Mouse (Mus musculus): ENCODE results near the gene Fam110a. TPM values are rescaled to one million over a fixed set of nuclear protein-coding genes. Genes with fewer than 3 reads are reported as not detected.

Fam110a gene
- polyA plus RNA-seq, 1 experiment from 2014 or later, result 11.1 TPM

GRCm38 (mm10) chr2:151948311-151948710 is 31.7 kb downstream of the Fam110a start:
- Histone ChIP-seq H3K27ac (no peak overlapping the region), H3K4me3 (no peak overlapping the region), H3K36me3 (no peaks in the 10 kb centered on the region), H3K4me2 (no peak overlapping the region), H3K9ac (no peak overlapping the region), H3K9me3 (replicated peaks) (no peaks in the 10 kb centered on the region), H3K4me1 (no peaks in the 10 kb centered on the region), H3K27me3 (replicated peaks) (0 out of 2 replicates have a peak, but pooled peaks cover 6% of the 10 kb centered on the region)
- no peak for ATAC-seq
- WGBS (ENCODE audit: insufficient replicate concordance), result 61% methylated on average over 7 of the region's 7 CpGs

GRCm38 (mm10) chr2:151947617-151948016 is 32.4 kb downstream of the Fam110a start:
- Histone ChIP-seq H3K9me3 (replicated peaks) (no peaks in the 10 kb centered on the region), H3K4me3 (no peak overlapping the region), H3K4me2 (no peak overlapping the region), H3K9ac (no peak overlapping the region), H3K4me1 (no peaks in the 10 kb centered on the region), H3K27me3 (replicated peaks) (0 out of 2 replicates have a peak, but pooled peaks cover 6% of the 10 kb centered on the region), H3K36me3 (no peaks in the 10 kb centered on the region), H3K27ac (no peak overlapping the region)
- ATAC-seq, result no peak
- 84% methylated on average over 2 of the region's 2 CpGs for WGBS (ENCODE audit: insufficient replicate concordance)

GRCm38 (mm10) chr2:151944106-151944505 is 35.9 kb downstream of the Fam110a start:
- 41% methylated on average over 2 of the region's 2 CpGs for whole genome bisulfite sequencing (ENCODE audit: insufficient replicate concordance)
- no peak overlapping the region for H3K4me2 ChIP-seq
- 0 out of 2 replicates have a peak, but pooled peaks cover 6% of the 10 kb centered on the region for H3K27me3 ChIP-seq (replicated peaks)
- H3K27ac ChIP-seq, result no peak overlapping the region
- H3K9ac ChIP-seq, result no peak overlapping the region
- no peaks in the 10 kb centered on the region for H3K9me3 ChIP-seq (replicated peaks)
- H3K4me1 ChIP-seq, result no peaks in the 10 kb centered on the region
- no peak overlapping the region for H3K4me3 ChIP-seq
- no peaks in the 10 kb centered on the region for H3K36me3 ChIP-seq
- ATAC-seq, result no peak

- H3K27me3 ChIP-seq (replicated peaks), result 0 out of 2 replicates have a peak, but pooled peaks cover 6% of the 10 kb centered on the region
- H3K36me3 ChIP-seq, result no peaks in the 10 kb centered on the region
- 17% methylated on average over 2 of the region's 2 CpGs for WGBS (ENCODE audit: insufficient replicate concordance)
- no peak overlapping the region for H3K4me2 ChIP-seq
- no peaks in the 10 kb centered on the region for H3K4me1 ChIP-seq
- no peak overlapping the region for H3K4me3 ChIP-seq
- H3K9me3 ChIP-seq (replicated peaks), result no peaks in the 10 kb centered on the region
- 0 out of 2 replicates have a peak, but pooled peaks have one; percentile 46 for ATAC-seq
- no peak overlapping the region for H3K27ac ChIP-seq
- no peak overlapping the region for H3K9ac ChIP-seq
Measured at GRCm38 (mm10) chr2:151941269-151941668, 38.8 kb downstream of the Fam110a start.

GRCm38 (mm10) chr2:151939651-151940420 is 40.2 kb downstream of the Fam110a start:
- no peaks in the 10 kb centered on the region for H3K4me1 ChIP-seq
- no peak overlapping the region for H3K9ac ChIP-seq
- no peak for ATAC-seq
- 48% methylated on average over 5 of the region's 5 CpGs for WGBS (ENCODE audit: insufficient replicate concordance)
- H3K9me3 ChIP-seq (replicated peaks), result no peaks in the 10 kb centered on the region
- H3K27me3 ChIP-seq (replicated peaks), result 0 out of 2 replicates have a peak, but pooled peaks cover 5% of the 10 kb centered on the region
- no peaks in the 10 kb centered on the region for H3K36me3 ChIP-seq
- no peak overlapping the region for H3K4me3 ChIP-seq
- no peak overlapping the region for H3K4me2 ChIP-seq
- no peak overlapping the region for H3K27ac ChIP-seq

GRCm38 (mm10) chr2:151938780-151939200 is 41.2 kb downstream of the Fam110a start:
- H3K27me3 ChIP-seq (replicated peaks), result no peaks in the 10 kb centered on the region
- 66% methylated on average over 11 of the region's 11 CpGs for WGBS (ENCODE audit: insufficient replicate concordance)

GRCm38 (mm10) chr2:151937893-151938292 is 42.1 kb downstream of the Fam110a start:
- no peak overlapping the region for H3K9ac ChIP-seq
- no peak for ATAC-seq
- no peaks in the 10 kb centered on the region for H3K4me1 ChIP-seq
- WGBS (ENCODE audit: insufficient replicate concordance), result 33% methylated on average over 3 of the region's 3 CpGs
- no peak overlapping the region for H3K4me2 ChIP-seq
- H3K4me3 ChIP-seq, result no peak overlapping the region
- H3K36me3 ChIP-seq, result no peaks in the 10 kb centered on the region
- no peaks in the 10 kb centered on the region for H3K27me3 ChIP-seq (replicated peaks)
- H3K9me3 ChIP-seq (replicated peaks), result no peaks in the 10 kb centered on the region
- H3K27ac ChIP-seq, result no peak overlapping the region

More at GRCm38 (mm10) chr2:151938780-151939200, 41.2 kb downstream of the Fam110a start:
- H3K4me2 ChIP-seq, result no peak overlapping the region
- H3K9me3 ChIP-seq (replicated peaks), result no peaks in the 10 kb centered on the region
- H3K9ac ChIP-seq, result no peak overlapping the region
- no peak overlapping the region for H3K27ac ChIP-seq
- no peaks in the 10 kb centered on the region for H3K4me1 ChIP-seq
- no peaks in the 10 kb centered on the region for H3K36me3 ChIP-seq
- H3K4me3 ChIP-seq, result no peak overlapping the region
- no peak for ATAC-seq

- no peak for ATAC-seq
- 19% methylated on average over 7 of the region's 7 CpGs for WGBS (ENCODE audit: insufficient replicate concordance)
- no peak overlapping the region for H3K4me2 ChIP-seq
- no peak overlapping the region for H3K27ac ChIP-seq
- H3K9ac ChIP-seq, result no peak overlapping the region
- H3K4me1 ChIP-seq, result no peaks in the 10 kb centered on the region
- H3K27me3 ChIP-seq (replicated peaks), result no peaks in the 10 kb centered on the region
- H3K4me3 ChIP-seq, result no peak overlapping the region
- H3K9me3 ChIP-seq (replicated peaks), result no peaks in the 10 kb centered on the region
- no peaks in the 10 kb centered on the region for H3K36me3 ChIP-seq
Measured at GRCm38 (mm10) chr2:151930389-151931074, 49.5 kb downstream of the Fam110a start.

GRCm38 (mm10) chr2:151927103-151927502 is 52.9 kb downstream of the Fam110a start:
- no peaks in the 10 kb centered on the region for H3K27me3 ChIP-seq (replicated peaks)
- H3K4me1 ChIP-seq, result no peaks in the 10 kb centered on the region
- H3K4me3 ChIP-seq, result no peak overlapping the region
- peak; percentile 30; the same call in 1 of the 2 replicates for ATAC-seq
- no peaks in the 10 kb centered on the region for H3K9me3 ChIP-seq (replicated peaks)
- H3K9ac ChIP-seq, result no peak overlapping the region
- no peak overlapping the region for H3K27ac ChIP-seq
- WGBS (ENCODE audit: insufficient replicate concordance), result 71% methylated on average over 11 of the region's 11 CpGs
- H3K36me3 ChIP-seq, result no peaks in the 10 kb centered on the region
- H3K4me2 ChIP-seq, result no peak overlapping the region

GRCm38 (mm10) chr2:151925715-151926114 is 54.3 kb downstream of the Fam110a start:
- ATAC-seq, result no peak

GRCm38 (mm10) chr2:151924276-151924675 is 55.7 kb downstream of the Fam110a start:
- Histone ChIP-seq H3K4me3 (no peak overlapping the region), H3K4me1 (no peaks in the 10 kb centered on the region), H3K9me3 (replicated peaks) (no peaks in the 10 kb centered on the region), H3K27me3 (replicated peaks) (no peaks in the 10 kb centered on the region), H3K4me2 (no peak overlapping the region), H3K36me3 (no peaks in the 10 kb centered on the region), H3K9ac (no peak overlapping the region), H3K27ac (no peak overlapping the region)
- ATAC-seq, result no peak
- WGBS (ENCODE audit: insufficient replicate concordance), result 73% methylated on average over 7 of the region's 7 CpGs

More at GRCm38 (mm10) chr2:151925715-151926114, 54.3 kb downstream of the Fam110a start:
- Histone ChIP-seq H3K27me3 (replicated peaks) (no peaks in the 10 kb centered on the region), H3K9ac (no peak overlapping the region), H3K4me2 (no peak overlapping the region), H3K4me3 (no peak overlapping the region), H3K9me3 (replicated peaks) (no peaks in the 10 kb centered on the region), H3K27ac (no peak overlapping the region), H3K4me1 (no peaks in the 10 kb centered on the region), H3K36me3 (no peaks in the 10 kb centered on the region)
- 41% methylated on average over 4 of the region's 4 CpGs for WGBS (ENCODE audit: insufficient replicate concordance)

- no peaks in the 10 kb centered on the region for H3K9me3 ChIP-seq (replicated peaks)
- ATAC-seq, result no peak
- 34% methylated on average over 4 of the region's 4 CpGs for WGBS (ENCODE audit: insufficient replicate concordance)
- no peaks in the 10 kb centered on the region for H3K36me3 ChIP-seq
- no peaks in the 10 kb centered on the region for H3K4me1 ChIP-seq
- H3K4me2 ChIP-seq, result no peak overlapping the region
- H3K27ac ChIP-seq, result no peak overlapping the region
- no peaks in the 10 kb centered on the region for H3K27me3 ChIP-seq (replicated peaks)
- H3K4me3 ChIP-seq, result no peak overlapping the region
- no peak overlapping the region for H3K9ac ChIP-seq
Measured at GRCm38 (mm10) chr2:151921596-151921995, 58.4 kb downstream of the Fam110a start.
